Mouse (Mus musculus) lung, adult 2 months (tissue): Measurements from ENCODE around the gene 4931429L15Rik.

ENCODE experiments used
- CTCF ChIP-seq: fragments of 200-500 bp; IDR thresholded peaks from 2 replicates; pipeline ENCODE4 v1.5.1; 2011; ENCODE audit warnings: mild to moderate bottlenecking, low read length, control low read depth; ENCODE audit not compliant: insufficient read depth
- POLR2A ChIP-seq: fragments of 200-500 bp; IDR thresholded peaks from 2 replicates; pipeline ENCODE4 v1.6.1; 2011; ENCODE audit warnings: low read depth, mild to moderate bottlenecking, control low read depth, low read length, borderline replicate concordance; ENCODE audit errors: extremely low read depth

GRCm38 (mm10) chr9:46317957-46318356 lies 1.8 kb downstream of the 4931429L15Rik start:
- TF ChIP-seq POLR2A (no peak), CTCF (no peak)
